Mouse (Mus musculus) spleen, adult 12 weeks (tissue): ENCODE measurements around the gene Mknk1.

Experiments
- DNase-seq: peaks from one replicate; pipeline ENCODE4 v3.0.0; 2022; ENCODE audit warnings: low spot score

The Mknk1 gene

DNA sequence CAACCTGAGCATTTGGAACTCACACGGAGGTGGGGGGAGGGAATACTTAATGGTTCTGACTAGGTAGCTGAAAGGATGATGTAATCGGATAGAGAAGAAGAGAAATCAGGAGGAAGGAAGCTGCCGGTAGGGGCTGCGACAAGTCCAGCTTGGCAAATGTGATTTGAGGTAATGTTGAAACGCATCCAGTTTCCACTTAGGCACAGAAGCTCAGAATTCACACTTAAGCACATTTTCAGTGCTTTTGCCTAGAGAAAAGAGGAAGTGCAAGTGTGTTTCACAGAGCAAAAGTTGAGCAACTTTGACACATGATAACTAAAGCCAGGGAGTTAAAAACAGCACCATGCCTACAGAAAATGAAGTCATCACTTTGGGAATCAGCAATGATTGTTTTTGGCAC, 8.4 kb downstream of the Mknk1 start:
- no peak for DNase-seq

DNA sequence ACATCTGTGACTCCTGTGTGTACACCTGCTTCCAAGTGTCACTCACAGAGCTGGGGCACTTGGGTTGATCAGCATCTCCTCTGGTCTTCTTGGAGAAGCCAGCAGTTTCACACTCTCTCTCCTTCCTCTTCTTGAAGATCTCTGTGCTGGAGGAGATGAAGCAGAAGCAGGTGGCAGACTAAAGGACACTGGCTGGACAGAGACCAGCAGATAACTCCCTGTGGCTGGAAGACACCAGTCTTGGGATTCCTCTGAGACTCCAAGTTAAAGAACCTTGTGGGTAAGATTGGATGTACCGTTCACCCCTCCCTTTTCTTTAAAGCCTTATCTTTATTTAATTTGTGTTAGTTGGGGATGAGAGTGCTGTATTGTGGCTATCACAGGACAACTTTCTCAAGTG, 9.1 kb downstream of the Mknk1 start:
- no peak for DNase-seq

- DNase-seq = peak; percentile 59
These were observed 10.1 kb downstream of the Mknk1 start for GRCm38 (mm10) chr4:115848990-115849677.

DNA sequence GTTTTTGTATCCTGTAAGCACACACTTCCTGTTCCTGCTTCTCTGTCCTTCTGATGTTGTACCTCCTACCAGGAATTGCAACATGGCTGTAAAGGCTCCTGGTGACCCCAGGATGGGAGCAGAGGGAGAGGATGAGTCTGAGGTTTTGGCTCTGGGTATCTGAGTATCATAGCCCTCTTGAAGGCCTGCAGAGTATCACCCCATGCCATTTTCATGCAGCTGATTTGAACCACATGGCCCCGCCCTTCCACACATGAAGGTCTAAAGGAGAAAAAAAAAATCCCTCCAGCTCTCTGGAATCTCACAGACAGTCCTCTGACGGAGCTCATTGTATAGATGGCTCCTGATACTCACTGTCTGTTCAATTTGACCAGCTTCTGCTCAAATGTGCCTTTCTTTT, 11.1 kb downstream of the Mknk1 start:
- no peak for DNase-seq

GRCm38 (mm10) chr4:115850631-115851030, 11.6 kb downstream of the Mknk1 start:
- no peak for DNase-seq

DNA sequence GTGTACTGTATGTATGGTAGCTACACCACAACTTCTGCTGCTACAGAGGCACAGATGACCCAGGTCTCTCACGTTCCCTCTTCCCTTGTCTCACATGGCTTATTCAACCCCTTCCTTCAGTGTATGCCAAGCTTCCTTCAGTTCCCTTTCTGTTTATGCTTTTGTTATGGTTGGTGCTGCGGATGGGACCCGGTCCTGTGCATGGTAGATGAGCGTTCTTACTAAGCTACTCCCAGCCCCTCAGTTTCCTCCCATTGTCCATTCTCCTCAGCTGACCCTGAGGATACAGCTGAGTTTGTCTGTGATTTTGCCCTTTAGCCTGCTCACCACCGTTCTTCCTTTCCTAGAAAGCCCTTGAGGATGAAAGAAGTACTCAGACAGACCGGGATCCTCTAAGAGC, 12.6 kb downstream of the Mknk1 start:
- no peak for DNase-seq

DNA sequence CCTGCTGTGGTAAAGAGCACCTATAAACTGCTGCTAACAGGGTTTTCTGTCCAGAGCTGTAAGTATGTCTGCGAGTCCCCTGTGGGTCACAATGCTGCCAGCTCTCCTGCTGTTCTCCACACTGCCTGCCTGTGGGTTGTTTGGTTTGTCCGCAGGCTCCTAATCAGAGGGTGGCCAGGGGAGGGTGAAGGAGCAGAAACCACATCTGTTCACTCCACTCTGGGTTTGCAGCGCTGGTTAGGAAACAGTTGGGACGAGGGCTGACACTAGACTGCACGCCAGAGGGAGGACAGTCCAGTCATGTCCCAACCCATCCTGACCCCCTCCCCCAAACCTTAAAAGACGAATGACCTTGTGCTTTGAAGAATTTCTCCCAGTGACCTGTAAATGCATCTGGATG, 16.1 kb downstream of the Mknk1 start:
- no peak for DNase-seq

- no peak for DNase-seq
These were observed 16.6 kb downstream of the Mknk1 start for GRCm38 (mm10) chr4:115855609-115856008.

DNA sequence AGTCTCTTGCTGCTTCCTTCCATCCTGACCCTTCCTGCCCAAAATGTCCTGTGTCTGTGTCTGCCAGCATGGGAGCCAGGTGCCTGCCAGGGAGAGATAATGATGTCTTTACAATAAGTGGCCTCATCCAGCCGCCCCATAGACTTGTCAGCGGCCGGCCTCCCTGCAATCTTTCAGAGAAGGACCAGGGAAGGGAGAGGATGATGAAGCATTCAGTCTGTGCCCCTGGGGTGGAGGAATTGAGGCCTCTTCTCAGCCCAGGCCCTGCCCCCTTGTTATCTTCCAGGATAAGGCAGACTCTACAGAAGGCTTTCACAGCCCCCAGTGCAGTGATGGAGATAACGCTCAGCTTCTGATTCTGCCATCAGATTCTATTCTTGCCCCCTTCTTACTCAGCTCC, 17.3 kb downstream of the Mknk1 start:
- DNase-seq = peak; percentile 12

DNA sequence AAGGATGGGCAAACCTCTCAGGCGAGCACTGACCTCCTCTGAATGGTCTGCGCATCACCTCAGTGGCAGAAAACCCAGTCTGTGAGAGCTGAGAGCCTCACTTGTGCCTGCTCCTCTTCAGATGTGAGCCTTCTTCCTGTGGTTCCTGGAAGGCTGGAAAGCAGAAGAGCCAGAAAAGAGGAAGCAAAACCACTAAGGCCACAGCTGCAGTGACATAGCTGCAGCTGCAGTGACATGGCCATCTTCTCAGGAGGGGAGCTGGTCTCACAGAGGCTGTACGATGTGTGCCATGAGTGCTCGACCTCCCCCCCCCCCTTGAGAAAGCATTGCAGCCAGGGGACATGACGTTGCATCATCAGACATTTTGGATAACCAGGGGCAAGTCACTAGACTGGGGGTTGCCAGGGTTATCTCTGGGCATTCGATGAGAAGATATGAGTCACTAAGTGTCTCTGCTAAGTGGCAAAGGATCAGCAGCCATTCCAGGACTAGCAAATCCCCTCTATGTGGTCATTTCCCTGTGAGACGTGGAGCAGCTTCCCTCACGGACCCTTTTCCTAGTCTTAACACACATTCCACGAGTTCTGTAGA, 18.4 kb downstream of the Mknk1 start:
- no peak for DNase-seq

GRCm38 (mm10) chr4:115863352-115863751, 24.4 kb downstream of the Mknk1 start:
- no peak for DNase-seq

GRCm38 (mm10) chr4:115863880-115864279, 24.9 kb downstream of the Mknk1 start:
- no peak for DNase-seq

DNA sequence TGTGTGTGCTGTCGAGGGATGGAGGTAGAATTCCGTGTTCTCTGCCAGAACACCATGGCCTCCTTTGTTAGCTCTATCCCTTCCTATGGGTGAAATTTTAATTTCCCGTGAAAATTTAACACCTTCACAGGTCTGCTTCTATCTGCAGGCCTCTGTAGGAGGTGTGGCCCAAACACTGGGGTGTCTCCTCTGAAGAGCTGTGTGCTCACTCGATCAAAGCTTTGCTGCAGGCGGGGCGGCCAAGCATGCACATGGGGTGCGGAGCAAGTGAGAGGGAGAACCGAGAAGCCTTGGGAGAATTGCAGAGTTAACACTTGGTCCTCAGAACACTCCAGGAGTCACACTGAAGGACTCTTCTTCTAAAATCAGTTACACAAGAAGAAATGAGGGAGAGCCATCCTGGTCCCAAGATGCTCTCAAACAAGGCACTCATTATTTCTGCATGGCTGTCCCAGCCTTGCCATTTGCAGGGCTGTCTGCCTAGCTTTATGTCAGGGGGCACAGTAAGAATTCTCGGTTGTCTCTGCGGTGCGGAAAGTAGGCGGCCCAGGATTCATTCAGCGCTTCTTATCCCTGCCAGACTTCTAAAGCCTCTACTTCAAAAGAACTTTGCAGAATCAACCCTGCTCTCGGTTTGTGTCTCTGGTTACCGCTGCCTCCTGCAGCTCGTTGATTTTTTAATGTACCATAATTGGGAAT, 30.7 kb downstream of the Mknk1 start:
- no peak for DNase-seq

GRCm38 (mm10) chr4:115873231-115873630, 34.2 kb downstream of the Mknk1 start:
- no peak for DNase-seq

DNA sequence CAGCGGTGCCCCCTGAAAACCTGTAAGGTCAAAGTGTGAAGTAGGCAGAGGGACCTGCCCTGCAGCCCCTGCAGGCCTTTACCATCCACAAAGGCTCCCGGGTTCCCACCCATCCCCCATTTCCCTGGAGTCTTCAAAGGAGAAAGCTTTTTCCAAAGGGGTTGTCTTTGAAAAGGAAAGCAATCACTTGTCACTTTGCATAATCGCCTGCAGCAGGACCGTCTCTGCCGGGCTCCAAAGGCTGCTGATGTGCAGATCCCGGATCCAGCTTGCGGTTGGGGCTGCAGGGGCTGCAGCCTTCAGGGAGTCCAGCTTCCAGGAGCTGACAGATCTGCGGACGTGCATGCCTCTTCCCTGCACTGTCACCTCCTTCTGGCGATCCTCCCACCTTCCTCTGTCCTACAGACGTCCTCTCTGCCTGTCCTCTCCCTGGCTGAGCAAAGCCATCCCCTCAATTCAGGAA, 39.2 kb downstream of the Mknk1 start:
- no peak for DNase-seq

- DNase-seq = no peak
These were observed 39.8 kb downstream of the Mknk1 start for GRCm38 (mm10) chr4:115878828-115879227.

DNA sequence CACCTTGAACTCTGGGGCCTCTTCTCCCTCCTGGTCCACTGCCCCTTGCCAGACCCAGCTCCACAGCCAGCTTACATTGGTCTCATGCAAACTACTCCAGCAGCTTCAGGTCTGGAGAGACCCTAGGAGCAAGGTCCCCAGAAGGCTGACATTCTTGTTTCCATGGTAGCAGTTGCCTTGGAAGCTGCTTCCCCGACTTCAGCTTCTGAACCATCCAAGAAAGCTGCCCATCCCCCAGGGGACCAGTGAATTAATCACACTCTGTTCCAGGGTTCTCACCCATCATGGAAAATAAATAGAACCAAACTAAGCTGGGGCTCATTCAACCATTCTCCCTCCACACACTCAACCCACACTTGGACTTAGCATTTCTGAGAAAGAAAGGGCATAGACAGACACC, 42.2 kb downstream of the Mknk1 start:
- no peak for DNase-seq

GRCm38 (mm10) chr4:115882195-115882594, 43.2 kb downstream of the Mknk1 start:
- DNase-seq = no peak

DNA sequence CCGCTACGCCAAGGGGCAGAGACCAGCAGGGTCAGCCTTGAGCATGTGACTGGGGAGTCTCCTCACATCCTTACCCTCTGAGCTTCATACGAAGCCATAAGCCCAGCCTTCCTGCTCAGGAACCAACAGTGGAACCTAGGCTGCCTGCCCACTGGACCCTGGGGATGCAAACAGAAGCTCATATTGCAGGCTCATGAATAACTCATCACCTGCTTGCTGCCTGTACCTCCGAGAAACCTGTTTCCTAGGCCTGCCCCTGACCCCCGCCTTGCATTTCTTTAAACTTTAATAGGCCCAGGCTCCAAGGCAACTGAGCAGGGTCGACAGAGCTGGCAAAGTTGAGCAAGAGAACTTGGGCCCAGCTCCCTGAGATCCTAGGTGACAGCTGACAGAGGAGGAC, 45.0 kb downstream of the Mknk1 start, which contains the start of gene Kncn:
Gene Kncn, plus strand, starts transcription at position 379 of the 400 bp plus-strand sequence.
- DNase-seq = no peak

- no peak for DNase-seq
These were observed 46.8 kb downstream of the Mknk1 start for GRCm38 (mm10) chr4:115885846-115886245.

DNA sequence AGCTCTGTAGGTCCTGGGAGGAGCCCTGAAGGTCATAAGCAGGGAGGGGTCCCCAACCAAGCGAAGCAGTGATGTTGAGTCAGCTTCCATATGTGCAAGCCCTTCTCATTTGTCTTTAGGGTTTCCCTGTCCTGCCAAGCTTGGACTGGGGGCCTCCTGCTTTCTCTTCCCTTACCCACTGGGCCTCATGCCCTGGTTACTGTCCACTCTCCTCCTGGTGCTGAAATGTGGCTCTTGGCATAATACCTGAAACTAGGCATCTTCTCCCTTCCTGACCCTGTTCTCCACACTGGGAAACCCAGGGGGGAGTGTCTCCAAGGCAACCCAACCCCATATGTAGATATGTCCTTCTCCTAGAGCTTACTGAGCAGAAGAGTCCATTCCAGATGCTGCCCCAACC, 47.9 kb downstream of the Mknk1 start:
- DNase-seq = no peak

DNA sequence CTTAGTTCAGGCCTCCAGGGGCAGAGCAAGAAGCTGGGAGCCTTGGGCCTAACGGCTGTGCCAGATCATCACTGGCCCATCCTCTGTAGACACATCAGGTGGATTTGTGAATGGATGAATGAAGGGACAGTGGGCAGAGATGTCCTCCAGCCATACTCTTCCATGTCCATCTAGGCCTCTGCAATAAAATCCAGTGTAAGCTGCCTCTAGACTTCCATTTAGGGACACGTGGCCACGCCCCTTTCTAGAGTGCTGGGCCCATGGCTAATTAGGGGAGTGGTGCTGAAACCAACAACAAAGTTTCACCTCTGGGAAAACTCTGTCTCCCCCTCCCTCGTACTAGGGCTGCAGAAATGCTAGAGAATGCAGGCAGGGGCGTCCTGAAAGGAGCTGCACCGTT, 51.1 kb downstream of the Mknk1 start:
- no peak for DNase-seq

DNA sequence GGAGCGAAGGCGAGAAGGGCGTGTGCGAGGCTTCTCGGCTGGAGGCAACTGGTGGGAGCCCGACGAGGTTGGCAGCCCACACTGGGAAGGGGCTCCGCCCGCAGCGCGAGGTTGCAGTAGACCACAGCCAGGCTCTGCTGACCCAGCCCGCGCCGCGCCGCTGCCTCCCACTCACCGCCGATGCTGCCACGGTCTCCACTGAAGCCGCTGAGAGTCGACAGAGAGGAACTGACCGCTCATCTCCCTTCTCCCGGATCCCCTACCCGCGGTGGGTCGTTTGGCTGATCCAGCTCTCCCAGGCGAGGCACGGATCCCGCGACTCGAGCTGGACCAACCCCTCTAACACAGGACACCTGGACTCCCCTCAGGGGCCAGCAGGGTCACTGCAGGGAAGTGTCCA, 51.6 kb downstream of the Mknk1 start, which contains the start of gene 6430628N08Rik:
Gene 6430628N08Rik, plus strand, starts transcription at position 113 of the 400 bp plus-strand sequence.
- DNase-seq = no peak
